8 mouse cellular contexts compared by ENCODE assay signal in the genomic region with DNA sequence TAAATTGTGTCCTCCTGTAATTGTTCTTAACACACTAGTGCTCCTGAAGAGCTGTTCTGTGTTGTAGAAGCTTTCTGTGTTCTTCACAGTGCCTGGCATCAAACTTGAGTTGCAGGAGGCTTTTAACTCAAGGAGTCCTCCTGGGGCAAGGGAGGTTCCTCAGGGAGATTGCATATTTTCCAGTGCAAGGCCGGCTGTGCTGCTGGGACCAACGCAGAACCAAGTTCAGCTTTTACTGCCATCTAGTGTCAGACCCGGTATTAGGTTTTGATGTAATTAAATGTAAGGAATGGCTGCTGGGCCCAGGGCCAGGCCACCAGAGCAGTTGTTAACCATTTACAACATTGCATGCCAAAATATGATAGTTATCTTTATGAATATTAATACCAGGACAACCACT.
A peak's percentile ranks its signal among the peaks of the same experiment; 100 is the strongest.
DNase-seq lines count a peak whose midpoint lies in the region; ATAC-seq lines count a peak whose summit lies in the region.

No protein-coding gene starts in this region.

- intact Hi-C loops in left cerebral cortex, postnatal 14 days (cut with DNase I) = loop anchor here (1.0 to 10.0 kb wide), 2 partner anchors 216 to 450 kb away; no protein-coding TSS in a partner anchor

- no peak overlapping the region for H3K4me2 ChIP-seq in intestine, embryonic 15.5 days (replicated peaks)
- H3K4me2 ChIP-seq in midbrain, embryonic 14.5 days (ENCODE audit: low read length) = no peak overlapping the region
- no peak overlapping the region for H3K4me2 ChIP-seq in stomach, embryonic 16.5 days (ENCODE audit: low read depth, low read length)

- H3K9ac ChIP-seq in intestine, embryonic 15.5 days = no peak overlapping the region
- H3K9ac ChIP-seq in midbrain, embryonic 14.5 days (replicated peaks; ENCODE audit: low read length) = no peak overlapping the region
- no peak overlapping the region for H3K9ac ChIP-seq in stomach, embryonic 16.5 days (ENCODE audit: low read length)

- DNase-seq in ovary, postnatal 36 days (ENCODE audit: low spot score) = peak; percentile 24
- DNase-seq in ovary, adult 18-20 months (ENCODE audit: low spot score) = no peak
- DNase-seq in brain, adult 2 months (ENCODE audit: low read depth, low spot score) = peak; percentile 80
- DNase-seq in left cerebral cortex, postnatal 14 days (ENCODE audit: low spot score in 2 of 2) = peak; percentile 74 to 80
- peak; percentile 91 for DNase-seq in midbrain, embryonic 14.5 days

- no peaks in the 10 kb centered on the region for H3K36me3 ChIP-seq in intestine, embryonic 15.5 days
- no peaks in the 10 kb centered on the region for H3K36me3 ChIP-seq in midbrain, embryonic 14.5 days (ENCODE audit: control insufficient read depth, insufficient read depth, low read length)
- H3K36me3 ChIP-seq in stomach, embryonic 16.5 days (ENCODE audit: control insufficient read depth, insufficient read depth, low read length) = no peaks in the 10 kb centered on the region

- 0 out of 2 replicates have a peak, but pooled peaks have one; percentile 66 for ATAC-seq in erythroid progenitor cell, adult 5-6 weeks (replicated peaks; ENCODE audit: low FRiP score, poor library complexity, severe bottlenecking)
- ATAC-seq in intestine, embryonic 15.5 days = peak; percentile 54
- no peak for ATAC-seq in midbrain, embryonic 14.5 days (ENCODE audit: low FRiP score, low TSS enrichment)
- peak; percentile 53; the same call in 1 of the 2 replicates for ATAC-seq in stomach, embryonic 16.5 days (ENCODE audit: insufficient read depth, low FRiP score)

- no peaks in the 10 kb centered on the region for H3K27me3 ChIP-seq in intestine, embryonic 15.5 days (replicated peaks)
- H3K27me3 ChIP-seq in midbrain, embryonic 14.5 days (ENCODE audit: control insufficient read depth, insufficient read depth, low read length) = no peaks in the 10 kb centered on the region
- H3K27me3 ChIP-seq in stomach, embryonic 16.5 days (ENCODE audit: control insufficient read depth, insufficient read depth, low read length) = no peaks in the 10 kb centered on the region

- WGBS in intestine, embryonic 15.5 days = 0% methylated on average over 3 of the region's 3 CpGs
- WGBS in midbrain, embryonic 14.5 days = 0% methylated on average over 3 of the region's 3 CpGs
- WGBS in stomach, embryonic 16.5 days = 1% methylated on average over 3 of the region's 3 CpGs

- H3K4me1 ChIP-seq in intestine, embryonic 15.5 days (replicated peaks) = no peaks in the 10 kb centered on the region
- no peaks in the 10 kb centered on the region for H3K4me1 ChIP-seq in midbrain, embryonic 14.5 days (ENCODE audit: control insufficient read depth, insufficient read depth, low read length)
- H3K4me1 ChIP-seq in stomach, embryonic 16.5 days (ENCODE audit: control insufficient read depth, insufficient read depth, low read length) = peaks cover 12% of the 10 kb centered on the region

- H3K27ac ChIP-seq in intestine, embryonic 15.5 days = no peak overlapping the region
- no peak overlapping the region for H3K27ac ChIP-seq in midbrain, embryonic 14.5 days (replicated peaks; ENCODE audit: low read depth, low read length)
- H3K27ac ChIP-seq in stomach, embryonic 16.5 days (ENCODE audit: low read length) = no peak overlapping the region

- no peaks in the 10 kb centered on the region for H3K9me3 ChIP-seq in intestine, embryonic 15.5 days
- no peaks in the 10 kb centered on the region for H3K9me3 ChIP-seq in midbrain, embryonic 14.5 days (ENCODE audit: control insufficient read depth, low read length)
- no peaks in the 10 kb centered on the region for H3K9me3 ChIP-seq in stomach, embryonic 16.5 days (replicated peaks; ENCODE audit: control insufficient read depth, low read length)

- no peak overlapping the region for H3K4me3 ChIP-seq in intestine, embryonic 15.5 days (replicated peaks)
- no peak overlapping the region for H3K4me3 ChIP-seq in midbrain, embryonic 14.5 days (replicated peaks; ENCODE audit: low read depth, low read length)
- H3K4me3 ChIP-seq in stomach, embryonic 16.5 days (replicated peaks; ENCODE audit: low read length) = no peak overlapping the region
